Mouse (Mus musculus) fat pad, adult 2 months (tissue): ENCODE measurements around the gene Mageb4.
"Not testable (repeated sequence)": the region's sequence is repeated elsewhere in the genome, so short reads cannot be mapped to it uniquely, and the experiment has no call there.

ENCODE experiments used
- DNase-seq: peaks from one replicate; pipeline ENCODE4 v3.0.0-alpha.2; 2011; ENCODE audit warnings: low read depth, low spot score; ENCODE audit errors: extremely low read depth

Mageb4 gene

DNA sequence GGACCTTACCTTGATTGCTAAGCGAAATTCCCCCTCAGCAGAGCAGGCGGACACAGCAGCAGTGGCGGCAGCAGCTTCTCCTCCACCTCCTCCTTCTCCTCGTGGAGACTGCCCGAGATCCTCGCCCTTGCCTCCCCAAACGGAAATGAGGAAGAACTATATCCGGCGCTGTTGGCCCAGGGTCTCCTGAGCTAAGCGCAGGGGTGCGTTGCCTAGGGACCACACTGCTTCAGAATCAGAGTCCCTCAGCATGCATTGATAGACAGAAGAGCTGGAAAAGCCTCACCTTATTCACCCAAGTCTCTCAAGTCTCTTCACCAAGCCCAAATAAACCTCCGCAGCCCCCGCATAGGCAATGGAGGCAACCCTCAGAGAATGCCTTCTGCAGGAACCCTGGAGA, at the start of gene Mageb4:
Mageb4 (minus strand) TSS at position 101 of the 400 bp plus-strand sequence.
- not testable (repeated sequence) for DNase-seq

DNA sequence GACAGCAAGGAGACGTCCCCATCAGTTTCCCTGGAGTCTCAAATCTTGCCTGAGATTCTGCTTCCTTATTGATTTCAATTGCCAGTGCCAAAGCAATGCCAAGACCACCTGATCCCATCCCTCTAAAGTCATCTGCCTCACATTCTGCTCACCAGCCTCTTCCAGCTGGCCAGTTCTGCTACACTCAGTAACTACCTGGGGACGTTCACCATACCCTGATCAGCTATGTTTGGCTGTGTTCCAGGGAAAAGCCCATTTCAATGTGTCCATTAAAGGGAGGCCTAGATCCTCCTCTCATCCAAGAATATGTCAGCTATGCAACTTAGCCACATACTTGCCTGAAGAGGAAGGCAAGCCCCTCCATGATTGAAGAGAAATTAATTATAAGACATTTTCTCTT, 20.3 kb downstream of the Mageb4 start:
- not testable (repeated sequence) for DNase-seq

DNA sequence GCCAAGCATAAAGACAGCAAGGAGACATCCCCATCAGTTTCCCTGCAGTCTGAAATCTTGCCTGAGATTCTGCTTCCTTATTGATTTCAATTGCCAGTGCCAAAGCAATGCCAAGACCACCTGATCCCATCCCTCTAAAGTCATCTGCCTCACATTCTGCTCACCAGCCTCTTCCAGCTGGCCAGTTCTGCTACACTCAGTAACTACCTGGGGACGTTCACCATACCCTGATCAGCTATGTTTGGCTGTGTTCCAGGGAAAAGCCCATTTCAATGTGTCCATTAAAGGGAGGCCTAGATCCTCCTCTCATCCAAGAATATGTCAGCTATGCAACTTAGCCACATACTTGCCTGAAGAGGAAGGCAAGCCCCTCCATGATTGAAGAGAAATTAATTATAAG, 58.9 kb downstream of the Mageb4 start:
- not testable (repeated sequence) for DNase-seq

DNA sequence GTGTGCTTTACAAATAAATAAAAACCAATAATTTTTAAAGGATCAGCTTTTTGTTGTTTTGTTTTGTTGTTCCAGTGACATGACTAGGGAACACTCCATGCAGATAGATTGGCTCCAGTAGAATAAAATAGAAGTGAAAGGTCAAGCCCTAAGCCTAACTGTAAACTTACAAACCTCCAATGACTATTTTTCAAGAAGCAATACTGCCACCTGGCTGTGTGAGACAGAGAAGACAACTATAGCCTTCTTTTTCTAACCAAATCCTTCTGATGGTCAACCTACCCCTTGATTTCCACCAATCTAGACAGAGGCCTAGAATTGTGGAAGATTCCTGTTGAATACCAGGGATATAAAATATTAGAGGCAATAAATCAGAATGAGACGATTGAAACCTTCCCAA, 67.6 kb downstream of the Mageb4 start:
- DNase-seq = no peak
